Mouse (Mus musculus): ENCODE measurements around the gene Olfr704. TPM values are rescaled to one million over a fixed set of nuclear protein-coding genes. Genes with fewer than 3 reads are reported as not detected.
"Not testable (repeated sequence)": the region's sequence is repeated elsewhere in the genome, so short reads cannot be mapped to it uniquely, and the experiment has no call there.

Olfr704 gene
- not detected in 2 replicates for polyA plus RNA-seq (2016; fragmentation: Nextera tagmentation; extraction: Ambion mirVana)

DNA sequence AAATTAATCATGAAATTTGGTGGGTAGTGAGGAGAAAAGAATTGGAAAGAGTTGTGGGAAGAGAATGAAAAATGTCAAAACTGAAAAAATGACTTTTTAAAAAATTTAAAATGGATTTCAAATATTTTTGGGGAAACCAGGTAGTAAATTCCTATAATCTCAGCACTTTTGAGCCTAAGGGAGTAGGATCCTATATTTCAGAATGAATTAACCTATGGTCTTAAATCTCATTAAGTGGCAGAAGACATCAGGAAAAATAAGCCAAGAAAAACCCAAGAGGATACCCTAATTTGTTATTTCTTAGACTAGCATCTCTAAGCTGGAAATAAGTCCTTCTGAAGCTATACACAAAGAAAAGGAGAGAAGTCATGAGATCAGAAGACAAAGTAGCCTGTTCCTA, at the start of gene Olfr704:
Gene Olfr704 (plus strand): TSS at position 301 of the 400 bp plus-strand sequence.
- no peak for ATAC-seq (ENCODE audit: low FRiP score)
- Histone ChIP-seq H3K4me3 (no peak within 1 kb of the TSS), H3K36me3 (no peaks in the 10 kb centered on the region), H3K9ac (no peak within 1 kb of the TSS), H3K9me3 (replicated peaks) (no peaks in the 10 kb centered on the region), H3K4me2 (replicated peaks) (no peak within 1 kb of the TSS), H3K4me1 (no peaks in the 10 kb centered on the region), H3K27me3 (no peaks in the 10 kb centered on the region), H3K27ac (no peak within 1 kb of the TSS)

DNA sequence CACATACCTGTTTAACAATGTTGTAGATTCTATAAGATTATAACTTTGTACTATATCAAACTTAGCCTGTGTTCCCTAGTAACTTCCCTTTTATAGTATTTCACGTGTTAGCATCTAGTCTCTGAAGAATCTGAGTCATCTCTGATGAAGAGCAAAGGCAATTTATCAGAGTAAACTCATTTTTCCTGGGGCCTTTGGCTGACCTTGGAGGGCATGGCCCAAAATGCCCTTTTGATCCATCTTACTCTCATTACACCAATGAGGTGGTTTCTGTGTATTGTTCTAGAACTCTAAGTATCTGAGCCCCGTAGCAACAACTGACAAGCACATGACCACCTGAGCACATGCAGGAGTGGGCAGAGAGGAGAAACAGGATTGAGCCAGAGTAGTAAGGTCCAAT, 49.2 kb upstream of the Olfr704 start, which contains the start of gene Olfr701:
Gene Olfr701 (plus strand): TSS at position 301 of the 400 bp plus-strand sequence.
- Histone ChIP-seq H3K36me3 (no peaks in the 10 kb centered on the region), H3K4me1 (no peaks in the 10 kb centered on the region), H3K9ac (no peak within 1 kb of the TSS), H3K27ac (no peak within 1 kb of the TSS), H3K27me3 (no peaks in the 10 kb centered on the region), H3K4me2 (replicated peaks) (no peak within 1 kb of the TSS), H3K9me3 (replicated peaks) (no peaks in the 10 kb centered on the region), H3K4me3 (no peak within 1 kb of the TSS)
- ATAC-seq (ENCODE audit: low FRiP score) = no peak
- 83% methylated on average over 2 of the region's 2 CpGs for WGBS

GRCm38 (mm10) chr7:106815775-106816174, 47.2 kb upstream of the Olfr704 start:
- no peaks in the 10 kb centered on the region for H3K9me3 ChIP-seq (replicated peaks)
- 61% methylated on average over 2 of the region's 2 CpGs for WGBS
- H3K36me3 ChIP-seq = no peaks in the 10 kb centered on the region
- no peak for ATAC-seq (ENCODE audit: low FRiP score)
- H3K4me2 ChIP-seq (replicated peaks) = no peak overlapping the region
- no peak overlapping the region for H3K4me3 ChIP-seq
- no peaks in the 10 kb centered on the region for H3K27me3 ChIP-seq
- H3K9ac ChIP-seq = no peak overlapping the region
- no peaks in the 10 kb centered on the region for H3K4me1 ChIP-seq
- no peak overlapping the region for H3K27ac ChIP-seq

DNA sequence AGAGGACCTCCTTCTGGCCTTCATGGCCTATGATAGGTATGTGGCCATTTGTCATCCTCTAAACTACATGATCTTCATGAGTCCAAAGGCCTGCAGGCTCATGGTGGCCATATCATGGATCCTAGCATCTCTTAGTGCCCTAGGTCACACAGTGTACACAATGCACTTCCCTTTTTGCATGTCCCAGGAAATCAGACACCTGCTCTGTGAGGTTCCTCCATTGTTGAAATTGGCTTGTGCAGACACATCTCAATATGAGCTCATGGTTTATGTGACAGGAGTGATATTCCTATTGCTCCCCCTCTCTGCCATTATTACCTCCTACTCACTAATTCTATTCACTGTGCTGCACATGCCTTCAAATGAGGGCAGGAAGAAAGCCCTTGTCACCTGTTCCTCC, 44.6 kb upstream of the Olfr704 start:
- H3K9me3 ChIP-seq (replicated peaks) = no peaks in the 10 kb centered on the region
- no peak overlapping the region for H3K4me2 ChIP-seq (replicated peaks)
- H3K27me3 ChIP-seq = no peaks in the 10 kb centered on the region
- no peak for ATAC-seq (ENCODE audit: low FRiP score)
- no peak overlapping the region for H3K9ac ChIP-seq
- no peaks in the 10 kb centered on the region for H3K4me1 ChIP-seq
- H3K36me3 ChIP-seq = no peaks in the 10 kb centered on the region
- H3K4me3 ChIP-seq = no peak overlapping the region
- H3K27ac ChIP-seq = no peak overlapping the region

DNA sequence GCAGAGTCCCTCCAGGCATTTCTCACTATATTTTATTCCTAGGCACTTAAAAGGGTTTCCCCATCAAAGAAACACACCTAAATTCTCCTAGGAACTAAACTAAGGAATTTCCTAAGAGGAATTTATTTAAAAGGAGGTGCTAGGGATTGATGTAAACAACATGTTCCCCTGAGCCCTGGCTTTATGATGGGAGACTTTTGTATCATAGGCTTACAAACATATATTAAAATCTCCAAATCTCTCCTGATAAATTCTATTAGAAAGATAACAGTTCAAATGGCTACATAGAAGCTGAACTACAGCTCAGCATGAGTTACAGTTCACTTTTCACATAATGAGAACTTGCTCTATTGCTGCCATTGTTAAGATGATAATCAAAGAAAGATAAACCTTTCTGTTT, 29.2 kb upstream of the Olfr704 start, which contains the start of gene Olfr702:
Gene Olfr702 (minus strand): TSS at position 101 of the 400 bp plus-strand sequence.
- no peak within 1 kb of the TSS for H3K4me3 ChIP-seq
- ATAC-seq (ENCODE audit: low FRiP score) = no peak
- no peaks in the 10 kb centered on the region for H3K9me3 ChIP-seq (replicated peaks)
- H3K9ac ChIP-seq = no peak within 1 kb of the TSS
- no peak within 1 kb of the TSS for H3K27ac ChIP-seq
- H3K36me3 ChIP-seq = no peaks in the 10 kb centered on the region
- no peak within 1 kb of the TSS for H3K4me2 ChIP-seq (replicated peaks)
- H3K4me1 ChIP-seq = no peaks in the 10 kb centered on the region
- no peaks in the 10 kb centered on the region for H3K27me3 ChIP-seq

GRCm38 (mm10) chr7:106843060-106843459, 19.9 kb upstream of the Olfr704 start, which contains the start of gene Olfr703:
Gene Olfr703, plus strand, starts transcription at chr7:106843360.
- Histone ChIP-seq H3K4me3 (no peak within 1 kb of the TSS), H3K9ac (no peak within 1 kb of the TSS), H3K4me1 (no peaks in the 10 kb centered on the region), H3K4me2 (replicated peaks) (no peak within 1 kb of the TSS), H3K27ac (no peak within 1 kb of the TSS), H3K9me3 (replicated peaks) (no peaks in the 10 kb centered on the region), H3K27me3 (no peaks in the 10 kb centered on the region), H3K36me3 (no peaks in the 10 kb centered on the region)
- ATAC-seq (ENCODE audit: low FRiP score) = no peak
- WGBS = 63% methylated on average over 2 of the region's 2 CpGs

- no peak within 1 kb of the TSS for H3K9ac ChIP-seq
- H3K27me3 ChIP-seq = no peaks in the 10 kb centered on the region
- no peak within 1 kb of the TSS for H3K4me3 ChIP-seq
- no peak within 1 kb of the TSS for H3K4me2 ChIP-seq (replicated peaks)
- H3K27ac ChIP-seq = no peak within 1 kb of the TSS
- no peaks in the 10 kb centered on the region for H3K4me1 ChIP-seq
- H3K9me3 ChIP-seq (replicated peaks) = no peaks in the 10 kb centered on the region
- ATAC-seq (ENCODE audit: low FRiP score) = no peak
- H3K36me3 ChIP-seq = no peaks in the 10 kb centered on the region
- WGBS = 84% methylated on average over 3 of the region's 3 CpGs
These were observed 13.8 kb downstream of the Olfr704 start, which contains the start of gene Olfr705 for GRCm38 (mm10) chr7:106876791-106877190. Gene Olfr705, minus strand, starts transcription at chr7:106876891.

- ATAC-seq (ENCODE audit: low FRiP score) = no peak
These were observed 25.1 kb downstream of the Olfr704 start, which contains the start of gene Olfr706 for GRCm38 (mm10) chr7:106888062-106888461. Gene Olfr706, minus strand, starts transcription at chr7:106888162.

GRCm38 (mm10) chr7:106901141-106901540, 38.2 kb downstream of the Olfr704 start, which contains the start of gene Olfr707:
Gene Olfr707, minus strand, starts transcription at chr7:106901241.
- H3K4me1 ChIP-seq; ATAC-seq (ENCODE audit: low FRiP score); H3K4me3 ChIP-seq; H3K9ac ChIP-seq; H3K36me3 ChIP-seq; H3K27ac ChIP-seq; H3K4me2 ChIP-seq (replicated peaks); H3K9me3 ChIP-seq (replicated peaks); H3K27me3 ChIP-seq: not testable (repeated sequence)
- WGBS = 88% methylated on average over 3 of the region's 3 CpGs

More at GRCm38 (mm10) chr7:106888062-106888461, 25.1 kb downstream of the Olfr704 start, which contains the start of gene Olfr706:
- H3K4me1 ChIP-seq = no peaks in the 10 kb centered on the region
- no peak within 1 kb of the TSS for H3K4me2 ChIP-seq (replicated peaks)
- H3K36me3 ChIP-seq = no peaks in the 10 kb centered on the region
- no peak within 1 kb of the TSS for H3K4me3 ChIP-seq
- 91% methylated on average over 2 of the region's 2 CpGs for WGBS
- no peaks in the 10 kb centered on the region for H3K9me3 ChIP-seq (replicated peaks)
- H3K9ac ChIP-seq = no peak within 1 kb of the TSS
- H3K27ac ChIP-seq = no peak within 1 kb of the TSS
- no peaks in the 10 kb centered on the region for H3K27me3 ChIP-seq

- no peaks in the 10 kb centered on the region; the same call in 1 of the 2 replicates for H3K9me3 ChIP-seq (replicated peaks)
- no peaks in the 10 kb centered on the region for H3K4me1 ChIP-seq
- 66% methylated on average over 2 of the region's 2 CpGs for WGBS
- no peak within 1 kb of the TSS for H3K4me2 ChIP-seq (replicated peaks)
- ATAC-seq (ENCODE audit: low FRiP score) = no peak
- no peak within 1 kb of the TSS for H3K4me3 ChIP-seq
- no peak within 1 kb of the TSS for H3K27ac ChIP-seq
- no peaks in the 10 kb centered on the region for H3K36me3 ChIP-seq
- no peak within 1 kb of the TSS for H3K9ac ChIP-seq
- H3K27me3 ChIP-seq = no peaks in the 10 kb centered on the region
These were observed 44.7 kb downstream of the Olfr704 start, which contains the start of gene Olfr1532-ps1 for GRCm38 (mm10) chr7:106907676-106908075. Gene Olfr1532-ps1, plus strand, starts transcription at chr7:106908001.

Other genes with a start within 250 kb of the Olfr704 start
- not detected in 2 replicates for gene Olfr693, start 182.6 kb upstream of the Olfr704 start, polyA plus RNA-seq (2016; fragmentation: Nextera tagmentation; extraction: Ambion mirVana)
- gene Olfr694, start 171.4 kb upstream of the Olfr704 start, polyA plus RNA-seq (2016; fragmentation: Nextera tagmentation; extraction: Ambion mirVana) = not detected in 2 replicates
- gene Olfr695, start 146.8 kb upstream of the Olfr704 start, polyA plus RNA-seq (2016; fragmentation: Nextera tagmentation; extraction: Ambion mirVana) = not detected in 2 replicates
- not detected in 2 replicates for gene Olfr697, start 120.7 kb upstream of the Olfr704 start, polyA plus RNA-seq (2016; fragmentation: Nextera tagmentation; extraction: Ambion mirVana)
- not detected in 2 replicates for gene Olfr698, start 107.8 kb upstream of the Olfr704 start, polyA plus RNA-seq (2016; fragmentation: Nextera tagmentation; extraction: Ambion mirVana)
- gene Olfr699, start 70.0 kb upstream of the Olfr704 start, polyA plus RNA-seq (2016; fragmentation: Nextera tagmentation; extraction: Ambion mirVana) = not detected in 2 replicates
- not detected in 2 replicates for gene Olfr700, start 54.4 kb upstream of the Olfr704 start, polyA plus RNA-seq (2016; fragmentation: Nextera tagmentation; extraction: Ambion mirVana)
- gene Olfr701, start 49.1 kb upstream of the Olfr704 start, polyA plus RNA-seq (2016; fragmentation: Nextera tagmentation; extraction: Ambion mirVana) = not detected in 2 replicates
- gene Olfr702, start 29.3 kb upstream of the Olfr704 start, polyA plus RNA-seq (2016; fragmentation: Nextera tagmentation; extraction: Ambion mirVana) = not detected in 2 replicates
- gene Olfr703, start 19.8 kb upstream of the Olfr704 start, polyA plus RNA-seq (2016; fragmentation: Nextera tagmentation; extraction: Ambion mirVana) = not detected in 2 replicates
- not detected in 2 replicates for gene Olfr705, start 13.7 kb downstream of the Olfr704 start, polyA plus RNA-seq (2016; fragmentation: Nextera tagmentation; extraction: Ambion mirVana)
- gene Olfr706, start 25.0 kb downstream of the Olfr704 start, polyA plus RNA-seq (2016; fragmentation: Nextera tagmentation; extraction: Ambion mirVana) = not detected in 2 replicates
- not detected in 2 replicates for gene Olfr707, start 38.1 kb downstream of the Olfr704 start, polyA plus RNA-seq (2016; fragmentation: Nextera tagmentation; extraction: Ambion mirVana)
- gene Olfr1532-ps1, start 44.8 kb downstream of the Olfr704 start, polyA plus RNA-seq (2016; fragmentation: Nextera tagmentation; extraction: Ambion mirVana) = not detected in 2 replicates
- not detected in 2 replicates for gene Olfr709-ps1, start 69.0 kb downstream of the Olfr704 start, polyA plus RNA-seq (2016; fragmentation: Nextera tagmentation; extraction: Ambion mirVana)
- gene Olfr710, start 85.1 kb downstream of the Olfr704 start, polyA plus RNA-seq (2016; fragmentation: Nextera tagmentation; extraction: Ambion mirVana) = not detected in 2 replicates
- gene Olfr6, start 100.8 kb downstream of the Olfr704 start, polyA plus RNA-seq (2016; fragmentation: Nextera tagmentation; extraction: Ambion mirVana) = not detected in 2 replicates
- not detected in 2 replicates for gene Olfr711, start 112.3 kb downstream of the Olfr704 start, polyA plus RNA-seq (2016; fragmentation: Nextera tagmentation; extraction: Ambion mirVana)
- not detected in 2 replicates for gene Olfr2, start 142.9 kb downstream of the Olfr704 start, polyA plus RNA-seq (2016; fragmentation: Nextera tagmentation; extraction: Ambion mirVana)
- gene Olfr713, start 168.0 kb downstream of the Olfr704 start, polyA plus RNA-seq (2016; fragmentation: Nextera tagmentation; extraction: Ambion mirVana) = not detected in 2 replicates
- not detected in 2 replicates for gene Olfr714, start 207.8 kb downstream of the Olfr704 start, polyA plus RNA-seq (2016; fragmentation: Nextera tagmentation; extraction: Ambion mirVana)
- not detected in 2 replicates for gene Olfr17, start 230.0 kb downstream of the Olfr704 start, polyA plus RNA-seq (2016; fragmentation: Nextera tagmentation; extraction: Ambion mirVana)
- gene Olfr715b, start 247.2 kb downstream of the Olfr704 start, polyA plus RNA-seq (2016; fragmentation: Nextera tagmentation; extraction: Ambion mirVana) = not detected in 2 replicates